Mouse (Mus musculus) liver, embryonic 16.5 days (tissue): Measurements from ENCODE around the gene Mapk10. TPM values are rescaled to one million over a fixed set of nuclear protein-coding genes. Genes with fewer than 3 reads are reported as not detected.

Source experiments
- ATAC-seq: fragments of 200-750 bp; cut with Nextera tagmentation; 2 replicates; pipeline ENCODE4 v1.8.0; 2017; ENCODE audit warnings: low read depth, mild to moderate bottlenecking, moderate number of reproducible peaks, moderate library complexity
- H3K27ac ChIP-seq: fragments of 300-500 bp; sonication (generic); 2 replicates; pipeline ENCODE4 v1.5.1; 2014; ENCODE audit warnings: mild to moderate bottlenecking, low read length
- H3K27me3 ChIP-seq: fragments of 300-500 bp; sonication (generic); 2 replicates; pipeline ENCODE4 v1.6.1; 2014; ENCODE audit warnings: low read depth, low read length, mixed read lengths; ENCODE audit not compliant: control insufficient read depth, insufficient read depth
- H3K36me3 ChIP-seq: fragments of 300-500 bp; sonication (generic); 2 replicates; pipeline ENCODE4 v1.6.1; 2014; ENCODE audit warnings: mild to moderate bottlenecking; ENCODE audit not compliant: control insufficient read depth, insufficient read depth
- H3K4me1 ChIP-seq: fragments of 300-500 bp; sonication (generic); 2 replicates; pipeline ENCODE4 v1.6.1; 2014; ENCODE audit warnings: low read depth, low read length, mixed read lengths; ENCODE audit not compliant: control insufficient read depth
- H3K4me2 ChIP-seq: fragments of 300-500 bp; sonication (generic); 2 replicates; pipeline ENCODE4 v1.6.1; 2014; ENCODE audit warnings: low read depth, low read length, mixed read lengths
- H3K4me3 ChIP-seq: fragments of 300-500 bp; sonication (generic); 2 replicates; pipeline ENCODE4 v1.5.1; 2014; ENCODE audit warnings: low read depth, mild to moderate bottlenecking, low read length
- H3K9ac ChIP-seq: fragments of 300-500 bp; sonication (generic); 2 replicates; pipeline ENCODE4 v1.6.1; 2014; ENCODE audit warnings: low read depth, low read length
- H3K9me3 ChIP-seq: fragments of 300-500 bp; sonication (generic); replicated peaks from 2 replicates; pipeline ENCODE4 v1.6.1; 2016; ENCODE audit warnings: low read length; ENCODE audit not compliant: control insufficient read depth
- WGBS: fragments of 180-500 bp; shearing (Covaris S2); extraction: QIAGEN DNeasy Blood & Tissue Kit; methylation state at CpG from one replicate; pipeline ENCODE4 v1.1.7; 2014; ENCODE audit not compliant: insufficient replicate concordance; 5-methylcytosine and 5-hydroxymethylcytosine counted together
- polyA plus RNA-seq: library from polyadenylated mRNA; unstranded; fragments of >200 nt; fragmentation: Nextera tagmentation; extraction: Ambion mirVana; gene quantifications from 2 replicates; pipeline ENCODE4 v1.2.1, GENCODE M21; 2015

The Mapk10 gene
- polyA plus RNA-seq, 1 experiment from 2014 or later: not detected

GRCm38 (mm10) chr5:103017637-103018036 lies 193.5 kb downstream of the Mapk10 start:
- Histone ChIP-seq H3K27ac (no peak overlapping the region), H3K9me3 (no peaks in the 10 kb centered on the region), H3K4me1 (no peaks in the 10 kb centered on the region), H3K27me3 (no peaks in the 10 kb centered on the region), H3K9ac (no peak overlapping the region), H3K4me3 (no peak overlapping the region), H3K4me2 (no peak overlapping the region), H3K36me3 (no peaks in the 10 kb centered on the region)
- ATAC-seq: no peak
- 44% methylated on average over 7 of the region's 7 CpGs for WGBS

GRCm38 (mm10) chr5:103014309-103014708 lies 196.8 kb downstream of the Mapk10 start:
- H3K4me3 ChIP-seq: no peak overlapping the region
- H3K36me3 ChIP-seq: no peaks in the 10 kb centered on the region
- no peaks in the 10 kb centered on the region for H3K4me1 ChIP-seq
- H3K27me3 ChIP-seq: no peaks in the 10 kb centered on the region
- H3K9me3 ChIP-seq: no peaks in the 10 kb centered on the region
- H3K4me2 ChIP-seq: no peak overlapping the region
- H3K9ac ChIP-seq: no peak overlapping the region
- 79% methylated on average over 4 of the region's 4 CpGs for WGBS
- no peak overlapping the region for H3K27ac ChIP-seq
- no peak for ATAC-seq

GRCm38 (mm10) chr5:103008894-103009293 lies 202.2 kb downstream of the Mapk10 start:
- H3K4me1 ChIP-seq: no peaks in the 10 kb centered on the region
- ATAC-seq: no peak
- no peak overlapping the region for H3K4me3 ChIP-seq
- no peak overlapping the region for H3K4me2 ChIP-seq
- H3K9ac ChIP-seq: no peak overlapping the region
- H3K9me3 ChIP-seq: 0 out of 2 replicates have a peak, but pooled peaks cover 2% of the 10 kb centered on the region
- no peaks in the 10 kb centered on the region for H3K27me3 ChIP-seq
- H3K36me3 ChIP-seq: no peaks in the 10 kb centered on the region
- WGBS: 62% methylated on average over 4 of the region's 4 CpGs
- no peak overlapping the region for H3K27ac ChIP-seq

- no peak overlapping the region for H3K9ac ChIP-seq
- H3K4me2 ChIP-seq: no peak overlapping the region
- 51% methylated on average over 7 of the region's 7 CpGs for WGBS
- no peak overlapping the region for H3K27ac ChIP-seq
- no peaks in the 10 kb centered on the region for H3K27me3 ChIP-seq
- no peaks in the 10 kb centered on the region for H3K36me3 ChIP-seq
- no peak for ATAC-seq
- H3K4me3 ChIP-seq: no peak overlapping the region
- no peaks in the 10 kb centered on the region for H3K4me1 ChIP-seq
- no peaks in the 10 kb centered on the region for H3K9me3 ChIP-seq
Observed at GRCm38 (mm10) chr5:103002116-103002515, 209.0 kb downstream of the Mapk10 start.

- no peak for ATAC-seq
- H3K4me3 ChIP-seq: no peak overlapping the region
- no peak overlapping the region for H3K27ac ChIP-seq
- WGBS: 62% methylated on average over 6 of the region's 6 CpGs
- no peak overlapping the region for H3K9ac ChIP-seq
- no peaks in the 10 kb centered on the region for H3K36me3 ChIP-seq
- no peaks in the 10 kb centered on the region for H3K27me3 ChIP-seq
- H3K4me2 ChIP-seq: no peak overlapping the region
- no peaks in the 10 kb centered on the region for H3K4me1 ChIP-seq
- H3K9me3 ChIP-seq: no peaks in the 10 kb centered on the region
Observed at GRCm38 (mm10) chr5:103000572-103000971, 210.6 kb downstream of the Mapk10 start.

- H3K4me3 ChIP-seq: no peak overlapping the region
- no peaks in the 10 kb centered on the region for H3K9me3 ChIP-seq
- no peak for ATAC-seq
- H3K27me3 ChIP-seq: no peaks in the 10 kb centered on the region
- no peaks in the 10 kb centered on the region for H3K36me3 ChIP-seq
- H3K27ac ChIP-seq: no peak overlapping the region
- no peak overlapping the region for H3K9ac ChIP-seq
- no peak overlapping the region for H3K4me2 ChIP-seq
- WGBS: 67% methylated on average over 7 of the region's 7 CpGs
- no peaks in the 10 kb centered on the region for H3K4me1 ChIP-seq
Observed at GRCm38 (mm10) chr5:102998524-102998923, 212.6 kb downstream of the Mapk10 start.

GRCm38 (mm10) chr5:102997907-102998306 lies 213.2 kb downstream of the Mapk10 start:
- H3K4me2 ChIP-seq: no peak overlapping the region
- 60% methylated on average over 11 of the region's 11 CpGs for WGBS
- H3K27ac ChIP-seq: no peak overlapping the region
- H3K36me3 ChIP-seq: no peaks in the 10 kb centered on the region
- H3K9me3 ChIP-seq: no peaks in the 10 kb centered on the region
- ATAC-seq: no peak
- H3K27me3 ChIP-seq: no peaks in the 10 kb centered on the region
- no peak overlapping the region for H3K9ac ChIP-seq
- no peak overlapping the region for H3K4me3 ChIP-seq
- H3K4me1 ChIP-seq: no peaks in the 10 kb centered on the region

- H3K9ac ChIP-seq: no peak overlapping the region
- no peaks in the 10 kb centered on the region for H3K27me3 ChIP-seq
- no peaks in the 10 kb centered on the region for H3K9me3 ChIP-seq
- no peak overlapping the region for H3K4me3 ChIP-seq
- 59% methylated on average over 7 of the region's 7 CpGs for WGBS
- no peak overlapping the region for H3K27ac ChIP-seq
- ATAC-seq: no peak
- no peaks in the 10 kb centered on the region for H3K4me1 ChIP-seq
- no peaks in the 10 kb centered on the region for H3K36me3 ChIP-seq
- H3K4me2 ChIP-seq: no peak overlapping the region
Observed at GRCm38 (mm10) chr5:102996331-102996730, 214.8 kb downstream of the Mapk10 start.

GRCm38 (mm10) chr5:102995928-102996327 lies 215.2 kb downstream of the Mapk10 start:
- no peak for ATAC-seq
- Histone ChIP-seq H3K27me3 (no peaks in the 10 kb centered on the region), H3K9me3 (no peaks in the 10 kb centered on the region), H3K9ac (no peak overlapping the region), H3K4me1 (no peaks in the 10 kb centered on the region), H3K27ac (no peak overlapping the region), H3K4me3 (no peak overlapping the region), H3K4me2 (no peak overlapping the region), H3K36me3 (no peaks in the 10 kb centered on the region)

- no peak for ATAC-seq
- no peak overlapping the region for H3K4me2 ChIP-seq
- H3K27ac ChIP-seq: no peak overlapping the region
- H3K4me3 ChIP-seq: no peak overlapping the region
- WGBS: 56% methylated on average over 5 of the region's 5 CpGs
- H3K27me3 ChIP-seq: no peaks in the 10 kb centered on the region
- no peaks in the 10 kb centered on the region for H3K36me3 ChIP-seq
- no peak overlapping the region for H3K9ac ChIP-seq
- H3K4me1 ChIP-seq: no peaks in the 10 kb centered on the region
- H3K9me3 ChIP-seq: no peaks in the 10 kb centered on the region
Observed at GRCm38 (mm10) chr5:102993951-102994350, 217.2 kb downstream of the Mapk10 start.
